Mouse (Mus musculus) intestine, embryonic 16.5 days (tissue): Measurements from ENCODE around the gene Olfr1048. TPM values are rescaled to one million over a fixed set of nuclear protein-coding genes. Genes with fewer than 3 reads are reported as not detected.

Source experiments
- polyA plus RNA-seq: library from polyadenylated mRNA; unstranded; fragments of >200 nt; fragmentation: Nextera tagmentation; extraction: Ambion mirVana; gene quantifications from 2 replicates; pipeline ENCODE4 v1.2.1, GENCODE M21; 2015

Olfr1048 gene
- polyA plus RNA-seq, 1 experiment from 2014 or later: not detected

Other genes starting within 250 kb of the Olfr1048 start
- not detected in 2 replicates for gene Olfr1031, start 250.0 kb downstream of the Olfr1048 start, polyA plus RNA-seq
- not detected in 2 replicates for gene Olfr1032, start 234.7 kb downstream of the Olfr1048 start, polyA plus RNA-seq
- gene Olfr1033, start 219.7 kb downstream of the Olfr1048 start, polyA plus RNA-seq: 1.6 and 3.0 TPM in 2 replicates
- 0.02 TPM in 1 of 2 replicates, not detected in the other for gene Olfr1034, start 194.4 kb downstream of the Olfr1048 start, polyA plus RNA-seq
- gene Olfr1036, start 166.3 kb downstream of the Olfr1048 start, polyA plus RNA-seq: not detected in 2 replicates
- not detected in 2 replicates for gene Olfr1037, start 152.9 kb downstream of the Olfr1048 start, polyA plus RNA-seq
- not detected in 2 replicates for gene Olfr1039, start 104.4 kb downstream of the Olfr1048 start, polyA plus RNA-seq
- gene Olfr1040, start 93.6 kb downstream of the Olfr1048 start, polyA plus RNA-seq: not detected in 2 replicates
- gene Olfr1042, start 78.5 kb downstream of the Olfr1048 start, polyA plus RNA-seq: not detected in 2 replicates
- gene Olfr1043, start 72.8 kb downstream of the Olfr1048 start, polyA plus RNA-seq: not detected in 2 replicates
- not detected in 2 replicates for gene Olfr1044, start 62.5 kb downstream of the Olfr1048 start, polyA plus RNA-seq
- not detected in 2 replicates for gene Olfr52, start 54.6 kb downstream of the Olfr1048 start, polyA plus RNA-seq
- not detected in 2 replicates for gene Olfr1045, start 37.3 kb downstream of the Olfr1048 start, polyA plus RNA-seq
- not detected in 2 replicates for gene Olfr1046, start 21.0 kb downstream of the Olfr1048 start, polyA plus RNA-seq
- gene Olfr1047, start 8.9 kb downstream of the Olfr1048 start, polyA plus RNA-seq: not detected in 2 replicates
- not detected in 2 replicates for gene Olfr1049, start 18.0 kb upstream of the Olfr1048 start, polyA plus RNA-seq
- gene Olfr1051, start 38.8 kb upstream of the Olfr1048 start, polyA plus RNA-seq: not detected in 2 replicates
- not detected in 2 replicates for gene Olfr1052, start 52.2 kb upstream of the Olfr1048 start, polyA plus RNA-seq
- gene Olfr1053, start 75.0 kb upstream of the Olfr1048 start, polyA plus RNA-seq: not detected in 2 replicates
- gene Olfr1054, start 95.1 kb upstream of the Olfr1048 start, polyA plus RNA-seq: not detected in 2 replicates
- gene Olfr1055, start 110.0 kb upstream of the Olfr1048 start, polyA plus RNA-seq: not detected in 2 replicates
- gene Olfr1056, start 122.2 kb upstream of the Olfr1048 start, polyA plus RNA-seq: not detected in 2 replicates
- not detected in 2 replicates for gene Olfr1057, start 138.1 kb upstream of the Olfr1048 start, polyA plus RNA-seq
- not detected in 2 replicates for gene Olfr1058, start 148.3 kb upstream of the Olfr1048 start, polyA plus RNA-seq
- not detected in 2 replicates for gene Olfr1061, start 173.8 kb upstream of the Olfr1048 start, polyA plus RNA-seq
- gene Olfr1062, start 186.5 kb upstream of the Olfr1048 start, polyA plus RNA-seq: not detected in 2 replicates
- not detected in 2 replicates for gene Olfr1065, start 210.3 kb upstream of the Olfr1048 start, polyA plus RNA-seq
- gene Olfr1066, start 216.0 kb upstream of the Olfr1048 start, polyA plus RNA-seq: not detected in 2 replicates
- gene Olfr228, start 247.1 kb upstream of the Olfr1048 start, polyA plus RNA-seq: not detected in 2 replicates